Mouse (Mus musculus) lung, embryonic 16.5 days (tissue): Measurements from ENCODE around the gene Tut7. TPM values are rescaled to one million over a fixed set of nuclear protein-coding genes. Genes with fewer than 3 reads are reported as not detected.

Experiments
- ATAC-seq: fragments of 200-750 bp; cut with Nextera tagmentation; 2 replicates; pipeline ENCODE4 v1.8.0; 2017; ENCODE audit warnings: low read depth, mild to moderate bottlenecking, moderate library complexity
- H3K27ac ChIP-seq: fragments of 300-500 bp; sonication (generic); 2 replicates; pipeline ENCODE4 v1.5.1; 2014; ENCODE audit warnings: mild to moderate bottlenecking, control low read depth, low read length
- H3K27me3 ChIP-seq: fragments of 300-500 bp; sonication (generic); 2 replicates; pipeline ENCODE4 v1.6.1; 2014; ENCODE audit warnings: low read depth, low read length, mixed read lengths; ENCODE audit not compliant: control insufficient read depth, insufficient read depth
- H3K36me3 ChIP-seq: fragments of 300-500 bp; sonication (generic); 2 replicates; pipeline ENCODE4 v1.6.1; 2014; ENCODE audit warnings: low read length; ENCODE audit not compliant: control insufficient read depth, insufficient read depth
- H3K4me1 ChIP-seq: fragments of 300-500 bp; sonication (generic); replicated peaks from 2 replicates; pipeline ENCODE4 v1.6.1; 2014; ENCODE audit warnings: low read length, mixed read lengths; ENCODE audit not compliant: control insufficient read depth, insufficient read depth
- H3K4me2 ChIP-seq: fragments of 300-500 bp; sonication (generic); 2 replicates; pipeline ENCODE4 v1.6.1; 2014; ENCODE audit warnings: low read depth, low read length, control low read depth
- H3K4me3 ChIP-seq: fragments of 300-500 bp; sonication (generic); 2 replicates; pipeline ENCODE4 v1.5.1; 2014; ENCODE audit warnings: mild to moderate bottlenecking, low read length, control low read depth
- H3K9ac ChIP-seq: fragments of 300-500 bp; sonication (generic); 2 replicates; pipeline ENCODE4 v1.6.1; 2014; ENCODE audit warnings: low read length, control low read depth
- H3K9me3 ChIP-seq: fragments of 300-500 bp; sonication (generic); 2 replicates; pipeline ENCODE4 v1.6.1; 2016; ENCODE audit warnings: low read length; ENCODE audit not compliant: control insufficient read depth
- WGBS: fragments of 180-500 bp; shearing (Covaris S2); extraction: QIAGEN DNeasy Blood & Tissue Kit; methylation state at CpG from one replicate; pipeline ENCODE4 v1.1.7; 2014; 5-methylcytosine and 5-hydroxymethylcytosine counted together
- polyA plus RNA-seq: library from polyadenylated mRNA; unstranded; fragments of >200 nt; fragmentation: Nextera tagmentation; extraction: Ambion mirVana; gene quantifications from 2 replicates; pipeline ENCODE4 v1.2.1, GENCODE M21; 2015

Tut7 gene
- polyA plus RNA-seq, 1 experiment from 2014 or later = 50.7 TPM

- peak; percentile 58 for ATAC-seq
- H3K27ac ChIP-seq = no peak overlapping the region
- 73% methylated on average over 7 of the region's 7 CpGs for WGBS
- H3K4me3 ChIP-seq = no peak overlapping the region
- no peaks in the 10 kb centered on the region for H3K9me3 ChIP-seq
- no peaks in the 10 kb centered on the region for H3K27me3 ChIP-seq
- peaks cover 30% of the 10 kb centered on the region for H3K36me3 ChIP-seq
- H3K4me2 ChIP-seq = no peak overlapping the region
- H3K4me1 ChIP-seq = no peaks in the 10 kb centered on the region
- no peak overlapping the region for H3K9ac ChIP-seq
These were observed 66.0 kb downstream of the Tut7 start for GRCm38 (mm10) chr13:59756906-59757305.

GRCm38 (mm10) chr13:59750310-59750709, 72.6 kb downstream of the Tut7 start:
- WGBS = 72% methylated on average over 12 of the region's 12 CpGs

GRCm38 (mm10) chr13:59746711-59747110, 76.2 kb downstream of the Tut7 start, which contains the start of gene 1700014D04Rik:
TSS of gene 1700014D04Rik (minus strand) at chr13:59746752.
- no peak within 1 kb of the TSS for H3K27ac ChIP-seq
- no peak within 1 kb of the TSS for H3K4me2 ChIP-seq
- H3K9ac ChIP-seq = no peak within 1 kb of the TSS
- H3K9me3 ChIP-seq = no peaks in the 10 kb centered on the region
- no peak for ATAC-seq
- WGBS = 79% methylated on average over 9 of the region's 9 CpGs
- no peak within 1 kb of the TSS for H3K4me3 ChIP-seq
- no peaks in the 10 kb centered on the region for H3K36me3 ChIP-seq
- no peaks in the 10 kb centered on the region for H3K4me1 ChIP-seq
- no peaks in the 10 kb centered on the region for H3K27me3 ChIP-seq

More at GRCm38 (mm10) chr13:59750310-59750709, 72.6 kb downstream of the Tut7 start:
- H3K4me3 ChIP-seq = no peak overlapping the region
- H3K27ac ChIP-seq = no peak overlapping the region
- no peak overlapping the region for H3K4me2 ChIP-seq
- no peaks in the 10 kb centered on the region for H3K27me3 ChIP-seq
- no peaks in the 10 kb centered on the region for H3K4me1 ChIP-seq
- ATAC-seq = no peak
- no peak overlapping the region for H3K9ac ChIP-seq
- H3K9me3 ChIP-seq = no peaks in the 10 kb centered on the region
- H3K36me3 ChIP-seq = no peaks in the 10 kb centered on the region; the same call in 1 of the 2 replicates

GRCm38 (mm10) chr13:59746164-59746563, 76.8 kb downstream of the Tut7 start:
- 61% methylated on average over 5 of the region's 6 CpGs for WGBS
- ATAC-seq = 0 out of 2 replicates have a peak, but pooled peaks have one; percentile 47
- no peak overlapping the region for H3K4me2 ChIP-seq
- H3K36me3 ChIP-seq = no peaks in the 10 kb centered on the region
- no peaks in the 10 kb centered on the region for H3K4me1 ChIP-seq
- H3K27me3 ChIP-seq = no peaks in the 10 kb centered on the region
- no peak overlapping the region for H3K27ac ChIP-seq
- H3K9ac ChIP-seq = no peak overlapping the region
- H3K9me3 ChIP-seq = no peaks in the 10 kb centered on the region
- H3K4me3 ChIP-seq = no peak overlapping the region

GRCm38 (mm10) chr13:59745462-59745861, 77.5 kb downstream of the Tut7 start:
- no peak for ATAC-seq
- Histone ChIP-seq H3K9me3 (no peaks in the 10 kb centered on the region), H3K36me3 (no peaks in the 10 kb centered on the region), H3K4me3 (no peak overlapping the region), H3K27ac (no peak overlapping the region), H3K9ac (no peak overlapping the region), H3K4me1 (no peaks in the 10 kb centered on the region), H3K27me3 (no peaks in the 10 kb centered on the region), H3K4me2 (no peak overlapping the region)
- 68% methylated on average over 6 of the region's 6 CpGs for WGBS

GRCm38 (mm10) chr13:59741697-59742096, 81.2 kb downstream of the Tut7 start:
- no peak overlapping the region for H3K4me3 ChIP-seq
- no peak for ATAC-seq
- H3K27ac ChIP-seq = no peak overlapping the region
- no peak overlapping the region for H3K4me2 ChIP-seq
- H3K9me3 ChIP-seq = no peaks in the 10 kb centered on the region
- no peaks in the 10 kb centered on the region for H3K27me3 ChIP-seq
- no peaks in the 10 kb centered on the region for H3K36me3 ChIP-seq
- no peak overlapping the region for H3K9ac ChIP-seq
- 66% methylated on average over 10 of the region's 10 CpGs for WGBS
- no peaks in the 10 kb centered on the region for H3K4me1 ChIP-seq

- Histone ChIP-seq H3K4me2 (no peak overlapping the region), H3K9ac (no peak overlapping the region), H3K4me3 (no peak overlapping the region), H3K9me3 (no peaks in the 10 kb centered on the region), H3K36me3 (no peaks in the 10 kb centered on the region), H3K27ac (no peak overlapping the region), H3K4me1 (no peaks in the 10 kb centered on the region), H3K27me3 (no peaks in the 10 kb centered on the region)
- WGBS = 69% methylated on average over 11 of the region's 11 CpGs
- ATAC-seq = no peak
These were observed 81.9 kb downstream of the Tut7 start for GRCm38 (mm10) chr13:59741096-59741495.

- ATAC-seq = no peak
- H3K4me3 ChIP-seq = no peak overlapping the region
- no peaks in the 10 kb centered on the region for H3K4me1 ChIP-seq
- no peak overlapping the region for H3K4me2 ChIP-seq
- H3K36me3 ChIP-seq = no peaks in the 10 kb centered on the region
- H3K27ac ChIP-seq = no peak overlapping the region
- 83% methylated on average over 4 of the region's 4 CpGs for WGBS
- H3K9me3 ChIP-seq = no peaks in the 10 kb centered on the region
- H3K9ac ChIP-seq = no peak overlapping the region
- no peaks in the 10 kb centered on the region for H3K27me3 ChIP-seq
These were observed 83.5 kb downstream of the Tut7 start for GRCm38 (mm10) chr13:59739397-59739796.

- Histone ChIP-seq H3K4me2 (no peak overlapping the region), H3K27ac (no peak overlapping the region), H3K9ac (no peak overlapping the region), H3K9me3 (no peaks in the 10 kb centered on the region), H3K4me3 (no peak overlapping the region), H3K4me1 (no peaks in the 10 kb centered on the region), H3K36me3 (no peaks in the 10 kb centered on the region), H3K27me3 (no peaks in the 10 kb centered on the region)
- ATAC-seq = no peak
- WGBS = 77% methylated on average over 2 of the region's 2 CpGs
These were observed 84.5 kb downstream of the Tut7 start for GRCm38 (mm10) chr13:59738455-59738854.

- no peaks in the 10 kb centered on the region for H3K9me3 ChIP-seq
These were observed 87.8 kb downstream of the Tut7 start for GRCm38 (mm10) chr13:59735190-59735589.

More at GRCm38 (mm10) chr13:59735190-59735589, 87.8 kb downstream of the Tut7 start:
- Histone ChIP-seq H3K4me1 (no peaks in the 10 kb centered on the region), H3K27me3 (no peaks in the 10 kb centered on the region), H3K4me2 (no peak overlapping the region), H3K4me3 (no peak overlapping the region), H3K9ac (no peak overlapping the region), H3K36me3 (no peaks in the 10 kb centered on the region), H3K27ac (no peak overlapping the region)
- 19% methylated on average over 3 of the region's 3 CpGs for WGBS
- peak; percentile 83 for ATAC-seq
